Mouse (Mus musculus) regulatory T cell (primary cell): ENCODE measurements around the gene Dapk3.
"Not testable (repeated sequence)": the region's sequence is repeated elsewhere in the genome, so short reads cannot be mapped to it uniquely, and the experiment has no call there.

Experiments used
- in situ Hi-C: fragments of 300-600 bp; cut with MboI, MseI; formaldehyde crosslinking; loops from one replicate; pipeline ENCODE4 v1.15.1; 2025; ENCODE audit warnings: high pct_unique_total_duplicates

The Dapk3 gene

DNA sequence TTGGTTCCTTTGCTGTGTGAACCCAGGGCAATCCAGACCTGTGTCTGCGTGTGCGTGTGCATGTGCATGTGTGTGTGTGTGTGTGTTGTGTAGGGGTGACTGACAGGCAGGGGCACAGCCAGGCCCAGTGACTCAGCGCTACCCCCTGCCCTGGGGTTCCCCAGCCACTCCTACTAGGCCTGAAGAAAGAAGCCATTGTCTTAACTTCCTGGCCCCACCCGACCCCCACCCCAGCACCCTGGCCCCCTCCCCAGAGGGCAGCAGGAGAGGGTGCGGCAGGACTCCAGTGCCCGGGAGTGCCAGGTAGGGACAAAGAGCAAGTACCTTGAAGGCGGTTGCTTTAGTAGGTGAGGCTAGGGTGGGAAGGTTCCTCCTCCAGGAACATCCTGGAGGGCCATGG lies 37.0 kb upstream of the Dapk3 start:
- in situ Hi-C loops = no loop called here

- in situ Hi-C loops = no loop called here
Measured at GRCm38 (mm10) chr10:81146296-81146695, 36.5 kb upstream of the Dapk3 start.

DNA sequence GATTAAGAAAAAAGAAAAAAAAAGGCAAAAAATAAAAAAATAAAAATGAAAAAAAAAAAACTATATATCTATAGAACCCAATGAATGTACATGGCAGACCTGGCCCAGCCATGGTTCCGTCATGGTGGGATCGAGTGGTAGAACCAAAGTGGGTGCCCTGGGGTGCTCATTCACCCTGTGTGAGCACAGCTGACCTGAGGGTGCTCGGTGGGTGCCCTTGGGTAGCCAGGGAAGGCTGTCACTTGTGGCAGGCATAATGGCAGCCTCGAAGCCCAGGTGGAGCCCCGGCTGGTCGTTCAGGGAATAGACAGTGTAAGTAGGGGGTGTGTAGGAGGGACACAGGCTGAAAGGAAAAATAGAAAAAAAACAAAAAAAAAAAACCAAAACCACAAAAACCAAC lies 31.5 kb upstream of the Dapk3 start:
- in situ Hi-C loops = no loop called here

GRCm38 (mm10) chr10:81152609-81153008 lies 30.2 kb upstream of the Dapk3 start:
- in situ Hi-C loops = no loop called here

DNA sequence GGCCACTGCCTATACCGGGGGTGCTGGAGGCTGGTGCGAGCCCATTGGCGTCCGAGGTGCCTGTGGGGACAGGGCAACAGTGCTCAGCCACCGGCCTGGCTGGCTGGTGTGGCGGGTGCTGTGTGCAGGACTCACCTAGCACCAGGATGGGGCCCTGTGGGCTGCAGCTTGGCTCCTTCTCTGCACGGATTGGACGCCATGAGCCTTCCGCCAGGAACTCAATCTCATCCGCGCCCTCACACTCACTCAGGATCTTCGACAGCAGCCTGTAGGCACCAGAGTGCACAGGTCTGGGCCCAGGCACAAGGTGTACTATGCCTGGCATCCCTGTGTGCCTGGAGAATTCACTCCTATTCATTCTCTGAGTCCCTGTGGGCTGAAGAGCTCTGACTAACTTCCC lies 28.5 kb upstream of the Dapk3 start:
- in situ Hi-C loops = no loop called here

DNA sequence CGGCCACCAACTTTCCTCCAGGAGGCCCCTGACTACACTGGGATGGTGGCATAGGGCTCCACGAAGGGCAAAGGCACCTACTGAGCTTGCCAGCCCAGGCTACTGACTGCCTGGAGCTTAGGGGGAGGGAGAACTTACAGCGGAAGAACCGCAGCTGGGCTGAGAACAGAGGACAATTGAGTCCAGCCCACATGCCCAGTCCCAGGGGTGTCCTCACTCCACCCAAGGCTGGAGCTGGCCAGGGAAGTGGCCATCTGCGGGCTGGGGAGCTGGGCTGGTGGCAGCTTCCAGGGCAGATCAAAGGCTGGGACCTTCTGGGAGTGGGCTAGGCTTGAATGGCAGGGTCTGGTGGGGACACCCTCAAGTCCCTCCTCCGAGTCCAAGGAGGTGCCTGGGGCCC lies 28.1 kb upstream of the Dapk3 start:
- in situ Hi-C loops = no loop called here

DNA sequence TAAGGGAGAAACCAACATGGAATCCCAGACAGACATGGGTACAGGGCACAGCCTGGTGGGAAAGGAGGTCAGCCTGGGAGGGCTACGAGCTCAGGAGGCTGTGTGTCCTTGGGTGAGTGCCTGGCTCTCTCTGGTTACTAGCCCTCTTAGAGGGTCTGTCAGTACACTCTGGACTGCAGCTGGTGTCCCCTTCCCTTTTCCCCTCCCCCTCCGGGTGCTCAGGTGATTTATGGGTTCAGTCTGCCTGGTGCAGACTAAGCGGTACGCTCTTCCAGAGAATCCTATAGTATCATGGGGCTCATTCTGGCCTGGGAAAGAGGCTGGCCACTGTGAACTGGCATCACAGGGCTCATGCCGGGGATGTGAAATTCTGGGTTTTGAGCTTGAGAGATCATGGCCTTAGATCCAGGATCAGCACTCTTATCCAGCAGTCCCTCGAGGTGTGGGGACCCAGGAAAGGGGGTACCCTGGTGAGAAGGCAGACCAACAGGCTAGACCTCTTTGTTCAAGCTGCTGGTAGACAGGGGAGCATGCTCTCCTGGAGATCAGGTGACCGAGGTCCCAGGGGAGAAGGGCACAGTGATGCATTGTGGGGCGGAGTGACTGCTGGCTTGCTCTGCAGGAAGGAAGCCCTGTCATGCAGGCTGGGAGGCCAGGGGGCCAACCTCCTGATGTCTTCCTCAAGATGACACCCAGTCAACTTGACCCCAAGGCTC lies 21.0 kb upstream of the Dapk3 start:
- in situ Hi-C loops = no loop called here

- in situ Hi-C loops = no loop called here
Measured at GRCm38 (mm10) chr10:81162318-81162652, 20.5 kb upstream of the Dapk3 start.

GRCm38 (mm10) chr10:81165118-81165517 lies 17.7 kb upstream of the Dapk3 start:
- in situ Hi-C loops = no loop called here

DNA sequence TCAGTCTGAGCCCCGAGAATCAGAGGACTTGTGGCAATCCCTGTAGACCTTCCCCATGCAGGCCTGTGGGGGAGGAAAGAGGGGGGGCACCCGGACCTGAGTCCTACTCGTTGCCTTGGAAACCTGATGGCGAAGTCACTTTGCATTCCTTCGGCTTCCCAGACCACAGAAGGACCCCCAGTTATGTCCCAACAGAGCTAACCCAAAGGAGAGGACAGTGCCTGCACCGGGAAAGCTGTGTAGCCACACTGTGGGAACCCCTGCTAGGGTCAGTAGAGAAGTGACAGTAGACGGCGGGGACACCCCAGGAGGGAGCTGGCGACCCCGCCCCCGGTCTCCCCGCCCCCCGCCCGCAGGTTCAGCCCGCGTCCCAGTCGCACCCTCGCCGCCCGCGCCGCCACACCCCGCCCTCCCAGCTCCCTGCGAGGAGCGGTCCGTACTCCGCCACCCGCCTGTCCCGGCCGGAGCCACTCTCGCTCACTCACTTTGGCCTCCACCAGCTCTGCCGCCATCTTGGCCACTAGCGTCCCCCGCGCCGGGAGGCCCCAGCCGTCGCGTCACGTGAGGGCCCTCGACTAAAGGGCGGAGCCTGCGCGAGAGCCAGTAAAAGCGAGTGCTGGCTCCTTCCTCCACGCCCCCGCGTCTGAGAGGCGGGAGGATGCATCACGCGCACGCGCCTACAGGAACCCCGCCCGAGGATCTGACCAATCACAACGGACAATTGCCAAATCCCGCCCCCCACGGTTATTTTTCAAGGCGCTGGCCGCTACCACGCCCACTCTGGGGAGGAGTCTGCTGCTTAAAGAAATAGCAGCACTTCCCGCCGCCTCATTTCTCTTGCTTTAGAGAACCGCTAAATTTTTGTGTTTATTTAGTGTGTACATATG lies 15.4 kb upstream of the Dapk3 start, which contains the start of gene Pias4:
TSS of gene Pias4 (minus strand) at position 724 of the 887 bp plus-strand sequence.
- in situ Hi-C loops = no loop called here

DNA sequence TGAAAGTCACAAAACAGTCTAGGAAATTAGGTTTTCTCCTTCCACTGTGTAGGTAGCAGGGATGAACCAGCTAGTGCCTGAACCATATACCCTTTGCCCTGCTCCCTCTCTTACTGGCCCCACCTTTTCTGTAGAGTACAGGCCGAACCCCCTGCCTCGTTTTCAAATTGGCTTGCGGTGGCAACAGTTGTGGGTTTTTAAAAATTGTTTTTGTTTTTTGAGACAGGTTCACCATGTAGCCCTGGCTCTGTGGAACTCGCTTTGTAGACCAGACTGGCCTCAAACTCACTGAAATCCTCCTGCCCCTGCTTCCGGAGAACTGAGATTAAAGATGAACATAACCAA lies 14.7 kb upstream of the Dapk3 start:
- in situ Hi-C loops = no loop called here

DNA sequence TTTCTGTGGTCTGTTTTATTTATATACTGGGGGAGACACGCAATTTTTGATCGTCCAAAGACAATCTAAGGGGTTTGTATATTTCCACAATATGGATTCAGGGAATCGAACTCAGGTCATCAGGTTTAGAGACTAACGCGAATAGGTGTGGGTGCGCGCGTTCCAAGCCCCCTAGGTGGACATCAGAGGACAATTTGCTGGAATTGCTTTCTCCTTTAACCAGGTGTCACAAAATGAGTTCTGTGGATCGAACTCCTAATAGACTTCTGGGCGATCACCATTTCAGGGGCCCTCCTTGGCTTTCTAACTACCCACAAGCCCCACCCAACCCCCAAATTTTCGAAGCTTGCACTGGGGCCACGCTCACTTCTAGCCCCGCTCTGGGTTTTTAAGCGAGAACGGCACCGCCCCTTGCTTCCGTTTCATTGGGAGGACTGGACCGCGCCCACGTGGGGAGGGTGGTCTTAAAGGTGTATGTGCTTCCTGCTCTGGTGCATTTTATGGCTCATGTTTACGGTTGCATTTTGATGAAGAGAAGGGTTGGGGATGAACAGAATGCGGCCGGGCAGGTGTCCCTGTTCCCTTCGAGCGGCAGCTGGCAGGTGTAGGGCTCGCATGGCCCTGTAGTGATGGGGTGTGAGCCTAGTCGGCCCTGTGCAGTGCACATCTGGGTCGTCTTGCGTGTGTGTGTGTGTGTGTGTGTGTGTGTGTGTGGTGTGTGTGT lies 14.1 kb upstream of the Dapk3 start:
- in situ Hi-C loops = no loop called here

GRCm38 (mm10) chr10:81169411-81169900 lies 13.3 kb upstream of the Dapk3 start:
- in situ Hi-C loops = not testable (repeated sequence)

GRCm38 (mm10) chr10:81173132-81173531 lies 9.7 kb upstream of the Dapk3 start:
- in situ Hi-C loops = loop anchor here (10.0 kb wide), 1 partner anchor 1318 kb away; the partner anchor contains the start of gene Ptbp1

GRCm38 (mm10) chr10:81174617-81175344 lies 8.0 kb upstream of the Dapk3 start:
- in situ Hi-C loops = loop anchor here (5.0 to 10.0 kb wide), 2 partner anchors 37 to 1320 kb away; partner anchors contain the start of genes Ptbp1 and Zbtb7a

GRCm38 (mm10) chr10:81175345-81175701 lies 7.5 kb upstream of the Dapk3 start:
- in situ Hi-C loops = loop anchor here (5.0 to 10.0 kb wide), 2 partner anchors 38 to 1321 kb away; partner anchors contain the start of genes Ptbp1 and Zbtb7a

DNA sequence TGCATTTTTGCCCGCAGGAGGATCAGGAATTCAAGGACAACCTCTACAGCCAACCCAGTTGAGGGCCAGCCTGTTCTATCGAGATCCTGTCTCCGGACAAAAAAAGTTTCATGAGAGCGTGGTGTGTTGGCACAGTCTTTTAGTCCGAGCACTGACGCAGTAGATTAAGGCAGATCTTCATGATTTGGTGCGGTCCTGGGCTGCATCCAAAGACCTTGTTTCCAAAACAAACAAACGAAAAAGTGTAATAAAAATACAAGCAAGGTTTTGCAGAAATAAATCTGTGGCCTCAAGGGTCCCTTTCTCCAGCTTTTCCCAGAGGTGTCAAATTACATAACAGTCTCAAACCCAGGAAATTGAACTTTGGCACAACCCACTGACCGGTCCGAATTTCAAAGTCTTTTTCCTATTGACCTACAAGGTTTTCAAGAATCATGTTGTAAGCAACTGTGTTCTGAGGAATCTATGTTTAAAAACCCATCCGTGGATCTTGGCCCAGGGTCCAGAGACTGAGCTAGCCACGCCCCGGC lies 6.8 kb upstream of the Dapk3 start:
- in situ Hi-C loops = loop anchor here (5.0 to 10.0 kb wide), 2 partner anchors 39 to 1321 kb away; partner anchors contain the start of genes Ptbp1 and Zbtb7a

GRCm38 (mm10) chr10:81176466-81177271 lies 6.1 kb upstream of the Dapk3 start, which contains the start of gene Eef2:
Gene Eef2 (plus strand): TSS chr10:81176631.
- in situ Hi-C loops = loop anchor here (5.0 to 10.0 kb wide), 2 partner anchors 39 to 1322 kb away; partner anchors contain the start of genes Ptbp1 and Zbtb7a

DNA sequence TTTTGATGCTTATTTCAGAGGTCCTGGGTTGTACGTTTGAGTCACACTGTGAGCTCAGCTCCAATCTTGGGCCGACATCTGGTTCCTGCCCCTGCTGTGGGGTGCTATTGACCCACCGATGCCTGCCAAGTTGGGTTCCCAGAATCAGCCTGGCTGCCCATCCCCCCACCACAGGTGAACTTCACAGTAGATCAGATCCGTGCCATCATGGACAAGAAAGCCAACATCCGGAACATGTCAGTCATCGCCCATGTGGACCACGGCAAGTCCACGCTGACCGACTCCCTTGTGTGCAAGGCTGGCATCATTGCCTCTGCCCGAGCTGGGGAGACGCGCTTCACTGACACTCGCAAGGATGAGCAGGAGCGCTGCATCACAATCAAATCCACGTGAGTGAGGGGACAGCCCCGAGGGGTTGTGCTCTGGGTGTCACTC lies 5.3 kb upstream of the Dapk3 start:
- in situ Hi-C loops = loop anchor here (5.0 to 10.0 kb wide), 2 partner anchors 40 to 1323 kb away; partner anchors contain the start of genes Ptbp1 and Zbtb7a
